Mouse (Mus musculus) kidney, postnatal 36 days (tissue): Measurements from ENCODE around the gene Dgcr8.

Experiments
- DNase-seq, 2 experiments: peaks; one replicate each; pipeline ENCODE4 v3.0.0; 2021 to 2022; ENCODE audit warnings: mixed read lengths in 2 of 2

Dgcr8 gene

GRCm38 (mm10) chr16:18218580-18218996 is 70.5 kb downstream of the Dgcr8 start:
- DNase-seq = no peak

GRCm38 (mm10) chr16:18217579-18217978 is 71.5 kb downstream of the Dgcr8 start, which contains the start of gene Ccdc188:
TSS of gene Ccdc188 (plus strand) at chr16:18217879.
- no peak for DNase-seq

- no peak for DNase-seq
These were observed 74.2 kb downstream of the Dgcr8 start for GRCm38 (mm10) chr16:18214858-18215257.

- no peak for DNase-seq
These were observed 75.4 kb downstream of the Dgcr8 start for GRCm38 (mm10) chr16:18213689-18214088.

- DNase-seq = peak; percentile 82 to 95
These were observed 77.5 kb downstream of the Dgcr8 start for GRCm38 (mm10) chr16:18211417-18212171.

GRCm38 (mm10) chr16:18210701-18211416 is 78.2 kb downstream of the Dgcr8 start:
- DNase-seq = peak; percentile 55 to 82
